Mouse (Mus musculus) heart, postnatal 0 days (tissue): ENCODE measurements around the gene Slc44a4. TPM values are rescaled to one million over a fixed set of nuclear protein-coding genes. Genes with fewer than 3 reads are reported as not detected.

ENCODE experiments used
- ATAC-seq: fragments of 200-750 bp; cut with Nextera tagmentation; 2 replicates; pipeline ENCODE4 v1.8.0; 2017; ENCODE audit warnings: low read depth, moderate number of reproducible peaks, moderate library complexity; ENCODE audit not compliant: insufficient read depth
- DNase-seq: peaks from one replicate; pipeline ENCODE4 v3.0.0-alpha.2; 2016; ENCODE audit warnings: low spot score
- H3K27ac ChIP-seq: fragments of 300-500 bp; sonication (generic); 2 replicates; pipeline ENCODE4 v1.5.1; 2014; ENCODE audit warnings: low read depth, mild to moderate bottlenecking
- H3K27me3 ChIP-seq: fragments of 300-500 bp; sonication (generic); 2 replicates; pipeline ENCODE4 v1.6.1; 2014; ENCODE audit warnings: low read length, mixed read lengths; ENCODE audit not compliant: control insufficient read depth, insufficient read depth
- H3K36me3 ChIP-seq: fragments of 300-500 bp; sonication (generic); replicated peaks from 2 replicates; pipeline ENCODE4 v1.6.1; 2014; ENCODE audit warnings: low read length, mixed read lengths; ENCODE audit not compliant: control insufficient read depth, insufficient read depth
- H3K4me1 ChIP-seq: fragments of 300-500 bp; sonication (generic); 2 replicates; pipeline ENCODE4 v1.6.1; 2014; ENCODE audit warnings: antibody characterized with exemption; ENCODE audit not compliant: control insufficient read depth, insufficient read depth
- H3K4me2 ChIP-seq: fragments of 300-500 bp; sonication (generic); 2 replicates; pipeline ENCODE4 v1.6.1; 2014; ENCODE audit warnings: low read depth, mild to moderate bottlenecking, low read length, moderate library complexity
- H3K4me3 ChIP-seq: fragments of 300-500 bp; sonication (generic); 2 replicates; pipeline ENCODE4 v1.5.1; 2014; ENCODE audit warnings: low read depth, low read length
- H3K9ac ChIP-seq: fragments of 300-500 bp; sonication (generic); replicated peaks from 2 replicates; pipeline ENCODE4 v1.6.1; 2014; ENCODE audit warnings: low read depth, low read length, mixed read lengths
- H3K9me3 ChIP-seq: fragments of 300-500 bp; sonication (generic); replicated peaks from 2 replicates; pipeline ENCODE4 v1.6.1; 2016; ENCODE audit warnings: low read length; ENCODE audit not compliant: control insufficient read depth
- CTCF ChIP-seq: IDR thresholded peaks from 2 replicates; pipeline ENCODE4 v1.5.1; 2016; ENCODE audit warnings: antibody characterized with exemption, control low read depth, low read depth
- EP300 ChIP-seq: IDR thresholded peaks from 2 replicates; pipeline ENCODE4 v1.6.1; 2016; ENCODE audit warnings: antibody characterized with exemption, low read depth
- WGBS: fragments of 180-500 bp; shearing (Covaris S2); extraction: QIAGEN DNeasy Blood & Tissue Kit; methylation state at CpG from one replicate; pipeline ENCODE4 v1.1.7; 2014; 5-methylcytosine and 5-hydroxymethylcytosine counted together
- polyA plus RNA-seq: library from polyadenylated mRNA; unstranded; fragments of >200 nt; fragmentation: Nextera tagmentation; extraction: Ambion mirVana; gene quantifications from 2 replicates; pipeline ENCODE4 v1.2.1, GENCODE M21; 2015
- total RNA-seq: library from RNA; depleted of rRNA; stranded (reverse); fragments of >200 nt; gene quantifications from 2 replicates; pipeline ENCODE4 v1.2.3, GENCODE M21; 2014; ENCODE audit warnings: low replicate concordance

Gene Slc44a4
- total and polyA plus RNA-seq, 2 experiments from 2014 or later: not detected

DNA sequence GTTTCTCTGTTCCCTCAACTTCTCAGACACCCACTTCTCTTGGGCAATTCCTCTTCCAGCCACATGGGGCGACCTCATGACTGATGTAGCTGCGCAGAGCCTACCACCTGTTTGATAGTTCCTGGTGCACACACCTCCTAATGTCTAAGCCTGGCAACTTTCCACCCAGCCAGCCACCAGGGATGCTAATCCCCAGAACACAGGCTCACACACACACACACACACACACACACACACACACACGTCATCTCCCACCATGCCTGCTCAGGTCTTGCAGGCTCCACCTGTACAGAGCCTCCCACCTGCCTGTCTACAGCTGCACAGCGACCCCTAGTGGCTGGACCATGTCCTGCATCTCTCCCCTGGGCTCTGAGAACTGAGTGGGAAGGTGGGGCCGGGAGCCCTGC, 2.3 kb upstream of the Slc44a4 start:
- DNase-seq (peak; percentile 43), ATAC-seq (peak; percentile 73)
- WGBS: 51% methylated on average over 5 of the region's 5 CpGs
- Histone ChIP-seq H3K36me3 (peaks cover 72% of the 10 kb centered on the region), H3K27me3 (no peaks in the 10 kb centered on the region), H3K4me3 (no peak overlapping the region), H3K27ac (no peak overlapping the region), H3K4me1 (no peaks in the 10 kb centered on the region), H3K9me3 (no peaks in the 10 kb centered on the region), H3K9ac (no peak overlapping the region), H3K4me2 (no peak overlapping the region)
- TF ChIP-seq CTCF: peak; percentile 89
- TF ChIP-seq EP300: no peak

GRCm38 (mm10) chr17:34915410-34915831, 1.2 kb downstream of the Slc44a4 start:
- H3K9ac ChIP-seq: 0 out of 2 replicates have a peak overlapping the region, but pooled peaks have one; percentile 26

DNA sequence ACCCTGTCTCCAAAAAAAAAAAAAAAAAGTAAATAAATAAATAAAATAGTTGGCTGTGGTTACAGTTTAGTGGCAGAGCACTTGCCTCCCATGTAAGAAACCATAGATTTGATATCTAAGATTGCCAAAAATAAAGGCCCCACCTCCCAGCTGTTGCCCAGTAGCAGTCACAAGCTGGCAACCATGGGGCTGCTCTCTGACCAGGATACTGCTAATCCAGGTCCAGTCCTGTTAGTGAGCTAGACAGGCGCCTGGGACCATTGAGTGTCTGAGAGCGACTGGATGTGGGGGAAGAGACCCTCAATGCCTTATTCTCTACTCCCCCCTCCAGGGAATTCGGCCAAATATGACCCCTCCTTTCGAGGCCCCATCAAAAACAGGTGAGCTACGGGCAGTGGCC, 2.0 kb downstream of the Slc44a4 start:
- H3K4me1 ChIP-seq: no peaks in the 10 kb centered on the region
- no peaks in the 10 kb centered on the region for H3K27me3 ChIP-seq
- no peak overlapping the region for H3K27ac ChIP-seq
- no peak for DNase-seq
- no peak overlapping the region for H3K4me2 ChIP-seq
- TF ChIP-seq EP300: no peak
- TF ChIP-seq CTCF: no peak
- peaks cover 28% of the 10 kb centered on the region for H3K36me3 ChIP-seq
- ATAC-seq: no peak
- 88% methylated on average over 5 of the region's 5 CpGs for WGBS
- no peak overlapping the region for H3K9ac ChIP-seq
- no peak overlapping the region for H3K4me3 ChIP-seq
- no peaks in the 10 kb centered on the region for H3K9me3 ChIP-seq

More at GRCm38 (mm10) chr17:34915410-34915831, 1.2 kb downstream of the Slc44a4 start:
- Histone ChIP-seq H3K9me3 (no peaks in the 10 kb centered on the region), H3K4me1 (no peaks in the 10 kb centered on the region), H3K27ac (no peak overlapping the region), H3K27me3 (no peaks in the 10 kb centered on the region), H3K36me3 (peaks cover 37% of the 10 kb centered on the region), H3K4me2 (no peak overlapping the region), H3K4me3 (no peak overlapping the region)
- TF ChIP-seq CTCF (peak; percentile 45), EP300 (no peak)
- DNase-seq (peak; percentile 13), ATAC-seq (peak; percentile 39; the same call in 1 of the 2 replicates)
- 23% methylated on average over 11 of the region's 11 CpGs for WGBS

- Histone ChIP-seq H3K27ac (no peak overlapping the region), H3K4me1 (no peaks in the 10 kb centered on the region), H3K9me3 (no peaks in the 10 kb centered on the region), H3K27me3 (no peaks in the 10 kb centered on the region), H3K4me3 (no peak overlapping the region), H3K4me2 (no peak overlapping the region), H3K36me3 (peaks cover 20% of the 10 kb centered on the region), H3K9ac (no peak overlapping the region)
- TF ChIP-seq EP300 (no peak), CTCF (no peak)
- no peak for ATAC-seq
- WGBS: 61% methylated on average over 9 of the region's 9 CpGs
- no peak for DNase-seq
These were observed 2.9 kb downstream of the Slc44a4 start for GRCm38 (mm10) chr17:34917188-34917587.

- TF ChIP-seq EP300 (no peak), CTCF (peak; percentile 20; the same call in 1 of the 2 replicates)
- Histone ChIP-seq H3K27me3 (no peaks in the 10 kb centered on the region), H3K4me2 (no peak overlapping the region), H3K9me3 (no peaks in the 10 kb centered on the region), H3K9ac (no peak overlapping the region), H3K4me1 (no peaks in the 10 kb centered on the region), H3K4me3 (no peak overlapping the region), H3K36me3 (no peaks in the 10 kb centered on the region), H3K27ac (no peak overlapping the region)
- ATAC-seq (no peak), DNase-seq (no peak)
- WGBS: 39% methylated on average over 6 of the region's 6 CpGs
These were observed 8.7 kb downstream of the Slc44a4 start for GRCm38 (mm10) chr17:34922939-34923338.

GRCm38 (mm10) chr17:34924258-34924657, 10.0 kb downstream of the Slc44a4 start:
- no peak overlapping the region for H3K9ac ChIP-seq
- H3K4me3 ChIP-seq: no peak overlapping the region
- TF ChIP-seq EP300 (no peak), CTCF (no peak)

More at GRCm38 (mm10) chr17:34924258-34924657, 10.0 kb downstream of the Slc44a4 start:
- Histone ChIP-seq H3K4me1 (no peaks in the 10 kb centered on the region), H3K27ac (no peak overlapping the region), H3K9me3 (no peaks in the 10 kb centered on the region), H3K27me3 (no peaks in the 10 kb centered on the region), H3K36me3 (no peaks in the 10 kb centered on the region), H3K4me2 (no peak overlapping the region)
- DNase-seq (no peak), ATAC-seq (no peak)
- WGBS: 66% methylated on average over 5 of the region's 5 CpGs
